Mouse (Mus musculus) CH12.LX (cell line): ENCODE data around the gene Kif23. TPM values are rescaled to one million over a fixed set of nuclear protein-coding genes. Genes with fewer than 3 reads are reported as not detected.

Source experiments
- polyA plus RNA-seq: library from polyadenylated mRNA; unstranded; fragments of >175 nt; gene quantifications from 2 replicates; pipeline ENCODE4 v1.2.1, GENCODE M21; 2012; ENCODE audit warnings: low read depth; ENCODE audit not compliant: insufficient read length
- total RNA-seq, 2 experiments: library from RNA; depleted of rRNA; stranded (reverse); fragments of 300-350 nt in 1 of 2; fragments of >200 nt in 1 of 2; gene quantifications; 2 replicates each; pipeline ENCODE4 v1.2.3; 2012 to 2014

Kif23 gene
- total and polyA plus RNA-seq, 3 experiments = 50.6 to 133 (median 96.2) TPM

Other genes with a start within 250 kb of the Kif23 start
- 12,233 and 13,782 TPM in 2 replicates for gene Rplp1, start 32.2 kb downstream of the Kif23 start, total RNA-seq (2012; rRNA removed)
- 6,472 and 7,835 TPM in 2 replicates for gene Rplp1, start 32.2 kb downstream of the Kif23 start, total RNA-seq (2014; rRNA removed)
- 4,797 and 6,276 TPM in 2 replicates for gene Rplp1, start 32.2 kb downstream of the Kif23 start, polyA plus RNA-seq
- gene Paqr5, start 80.1 kb upstream of the Kif23 start, total RNA-seq (2012; rRNA removed) = 0.38 and 0.46 TPM in 2 replicates
- 0.39 and 0.61 TPM in 2 replicates for gene Paqr5, start 80.1 kb upstream of the Kif23 start, total RNA-seq (2014; rRNA removed)
- 0.43 and 0.87 TPM in 2 replicates for gene Paqr5, start 80.1 kb upstream of the Kif23 start, polyA plus RNA-seq
- gene Glce, start 175.9 kb upstream of the Kif23 start, total RNA-seq (2012; rRNA removed) = 8.0 and 16.4 TPM in 2 replicates
- 13.1 and 13.7 TPM in 2 replicates for gene Glce, start 175.9 kb upstream of the Kif23 start, total RNA-seq (2014; rRNA removed)
- 6.9 and 7.4 TPM in 2 replicates for gene Glce, start 175.9 kb upstream of the Kif23 start, polyA plus RNA-seq